Mouse (Mus musculus) bone marrow, adult 2 months (tissue): ENCODE measurements around the gene Setmar. TPM values are rescaled to one million over a fixed set of nuclear protein-coding genes. Genes with fewer than 3 reads are reported as not detected.

Source experiments
- H3K27ac ChIP-seq: fragments of 200-500 bp; 2 replicates; pipeline ENCODE4 v1.5.1; 2012; ENCODE audit warnings: low read depth, mild to moderate bottlenecking, control low read depth, inconsistent platforms, low read length; ENCODE audit not compliant: control insufficient read depth, poor library complexity, insufficient read depth
- H3K4me1 ChIP-seq: fragments of 200-500 bp; 2 replicates; pipeline ENCODE4 v1.6.1; 2011; ENCODE audit warnings: low read length; ENCODE audit not compliant: control insufficient read depth, insufficient read depth
- H3K4me3 ChIP-seq: fragments of 200-500 bp; replicated peaks from 2 replicates; pipeline ENCODE3; 2011; ENCODE audit warnings: mild to moderate bottlenecking, low read depth, low read length, control low read depth; ENCODE audit not compliant: control insufficient read depth
- CTCF ChIP-seq: fragments of 200-500 bp; IDR thresholded peaks from 2 replicates; pipeline ENCODE4 v1.5.1; 2011; ENCODE audit warnings: low read length, control low read depth; ENCODE audit not compliant: control insufficient read depth, insufficient read depth
- POLR2A ChIP-seq: fragments of 200-500 bp; IDR thresholded peaks from 2 replicates; pipeline ENCODE4 v1.6.1; 2011; ENCODE audit warnings: low read depth, mild to moderate bottlenecking, control low read depth, low read length, borderline replicate concordance; ENCODE audit not compliant: control insufficient read depth
- WGBS: fragments of 180-500 bp; shearing (Covaris S2); methylation state at CpG from one replicate; pipeline ENCODE4 v1.1.7; 2018; 5-methylcytosine and 5-hydroxymethylcytosine counted together
- polyA plus RNA-seq: library from polyadenylated mRNA; stranded (reverse); fragments of >200 nt; gene quantifications from 2 replicates; pipeline ENCODE4 v1.2.4, GENCODE M21; 2011; ENCODE audit warnings: low replicate concordance; ENCODE audit not compliant: missing spikeins, insufficient read depth, insufficient read length

Setmar gene
- polyA plus RNA-seq, 1 experiment = 3.1 TPM

DNA sequence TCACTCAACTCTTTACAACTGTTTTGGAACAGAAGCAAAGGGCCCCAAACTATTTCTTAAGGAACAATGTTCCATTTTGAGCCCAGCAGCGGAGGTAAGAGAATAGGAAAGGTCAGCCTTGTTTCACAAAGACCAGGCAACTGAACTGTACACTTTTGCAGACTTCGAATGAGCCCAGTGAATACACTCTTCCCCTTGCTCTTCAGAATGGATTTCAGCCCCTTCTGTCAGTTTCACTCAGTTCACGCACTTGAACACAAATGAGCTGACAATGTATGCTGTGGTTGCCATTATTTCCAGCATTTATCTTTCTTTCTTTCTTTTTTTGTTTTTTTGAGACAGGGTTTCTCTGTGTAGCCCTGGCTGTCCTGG is 34.0 kb downstream of the Setmar start:
- TF ChIP-seq POLR2A = no peak
- TF ChIP-seq CTCF = no peak
- no peak overlapping the region for H3K27ac ChIP-seq
- WGBS = 77% methylated on average over 3 of the region's 3 CpGs
- H3K4me3 ChIP-seq = no peak overlapping the region
- H3K4me1 ChIP-seq = no peaks in the 10 kb centered on the region

- WGBS = 88% methylated on average over 10 of the region's 10 CpGs
- Histone ChIP-seq H3K4me3 (no peak overlapping the region), H3K27ac (no peak overlapping the region), H3K4me1 (no peaks in the 10 kb centered on the region)
- TF ChIP-seq POLR2A (no peak), CTCF (no peak)
Measured at GRCm38 (mm10) chr6:108101936-108102830, 37.3 kb downstream of the Setmar start.

GRCm38 (mm10) chr6:108107376-108107775 is 42.5 kb downstream of the Setmar start:
- no peak overlapping the region for H3K27ac ChIP-seq
- no peaks in the 10 kb centered on the region for H3K4me1 ChIP-seq
- no peak for TF ChIP-seq CTCF
- no peak for TF ChIP-seq POLR2A
- H3K4me3 ChIP-seq = no peak overlapping the region

DNA sequence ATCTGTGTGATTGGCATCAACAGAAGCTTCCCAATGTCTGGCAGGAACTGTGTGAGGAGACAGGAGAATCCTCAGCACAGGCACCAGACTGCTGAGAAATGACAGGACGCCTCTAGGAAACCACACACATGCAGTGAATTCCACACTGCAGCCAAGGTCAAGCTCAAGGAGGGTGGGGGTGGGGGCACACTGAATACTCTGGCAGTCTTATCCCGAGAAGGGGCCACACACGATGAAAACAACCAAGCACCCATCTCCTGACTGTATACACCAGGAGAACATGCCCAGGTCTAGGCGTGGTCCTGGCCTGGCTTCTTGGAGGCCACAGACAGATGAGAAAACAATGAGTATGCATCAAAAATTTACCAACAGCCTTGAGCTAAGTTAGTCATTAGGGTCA is 45.5 kb downstream of the Setmar start:
- H3K4me1 ChIP-seq = no peaks in the 10 kb centered on the region
- 85% methylated on average over 4 of the region's 4 CpGs for WGBS
- H3K27ac ChIP-seq = no peak overlapping the region
- no peak overlapping the region for H3K4me3 ChIP-seq
- TF ChIP-seq POLR2A (no peak), CTCF (no peak)

DNA sequence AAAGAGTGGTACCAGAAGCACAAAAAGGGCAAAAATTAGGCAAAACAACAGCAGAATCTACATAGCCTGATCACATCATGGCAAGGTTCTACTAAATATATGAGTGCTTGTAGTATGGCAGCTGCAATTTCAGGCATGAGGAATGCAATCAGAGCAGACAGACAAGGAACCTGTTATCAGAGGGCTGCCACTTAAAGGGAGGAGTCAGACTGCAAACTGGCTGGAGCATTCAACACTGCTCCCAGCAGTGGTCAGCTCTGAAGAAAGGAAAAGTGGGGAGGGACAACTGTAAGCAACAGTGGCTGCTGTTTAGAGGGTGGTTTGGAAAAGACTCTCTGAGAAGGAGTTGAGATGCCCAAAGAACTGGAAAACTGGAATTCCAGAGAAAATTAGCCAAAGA is 46.8 kb downstream of the Setmar start:
- Histone ChIP-seq H3K4me3 (no peak overlapping the region), H3K4me1 (no peaks in the 10 kb centered on the region), H3K27ac (no peak overlapping the region)
- TF ChIP-seq POLR2A (no peak), CTCF (no peak)

GRCm38 (mm10) chr6:108114971-108115370 is 50.1 kb downstream of the Setmar start:
- 79% methylated on average over 1 of the region's 1 CpGs for WGBS
- Histone ChIP-seq H3K4me1 (no peaks in the 10 kb centered on the region), H3K27ac (no peak overlapping the region), H3K4me3 (no peak overlapping the region)
- TF ChIP-seq POLR2A = no peak
- no peak for TF ChIP-seq CTCF

DNA sequence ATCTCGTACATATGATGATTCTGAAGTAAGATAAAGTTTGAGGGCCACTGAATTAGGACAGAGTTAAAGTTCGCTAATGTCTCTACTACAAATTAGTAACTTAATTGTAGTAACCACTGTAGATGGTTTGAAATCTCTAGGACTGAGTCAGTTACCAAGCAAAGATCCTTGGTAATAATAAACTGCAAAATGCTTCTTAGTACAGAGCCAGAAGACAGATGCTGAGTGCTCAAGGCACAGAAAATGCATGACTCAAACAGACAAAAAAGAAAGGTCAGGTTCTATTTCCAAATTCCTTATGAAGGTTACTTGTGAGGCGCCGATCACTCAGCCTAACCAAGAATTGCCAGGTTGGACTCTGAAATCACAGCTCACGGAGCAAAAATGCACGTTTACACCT is 53.0 kb downstream of the Setmar start:
- Histone ChIP-seq H3K27ac (no peak overlapping the region), H3K4me3 (no peak overlapping the region), H3K4me1 (no peaks in the 10 kb centered on the region)
- TF ChIP-seq CTCF = no peak
- no peak for TF ChIP-seq POLR2A
- 86% methylated on average over 6 of the region's 6 CpGs for WGBS

GRCm38 (mm10) chr6:108125474-108125873 is 60.6 kb downstream of the Setmar start:
- TF ChIP-seq POLR2A (no peak), CTCF (no peak)
- Histone ChIP-seq H3K4me3 (no peak overlapping the region), H3K27ac (no peak overlapping the region), H3K4me1 (no peaks in the 10 kb centered on the region)
- WGBS = 88% methylated on average over 1 of the region's 1 CpGs

GRCm38 (mm10) chr6:108126631-108127030 is 61.8 kb downstream of the Setmar start:
- no peak overlapping the region for H3K27ac ChIP-seq
- no peak overlapping the region for H3K4me3 ChIP-seq
- H3K4me1 ChIP-seq = no peaks in the 10 kb centered on the region
- TF ChIP-seq CTCF (no peak), POLR2A (no peak)
- 64% methylated on average over 3 of the region's 3 CpGs for whole genome bisulfite sequencing

Other genes with a start within 250 kb of the Setmar start
- gene Sumf1, start 120.5 kb downstream of the Setmar start, polyA plus RNA-seq = 7.3 and 14.3 TPM in 2 replicates
- gene Itpr1, start 148.1 kb downstream of the Setmar start, polyA plus RNA-seq = 15.3 and 32.8 TPM in 2 replicates